Mouse (Mus musculus) forebrain, embryonic 15.5 days (tissue): ENCODE measurements around the gene Yy1. TPM values are rescaled to one million over a fixed set of nuclear protein-coding genes. Genes with fewer than 3 reads are reported as not detected.
A peak's percentile ranks its signal among the peaks of the same experiment; 100 is the strongest.

ENCODE experiments used
- ATAC-seq: fragments of 200-750 bp; cut with Nextera tagmentation; replicated peaks from 2 replicates; pipeline ENCODE4 v1.8.0; 2017; ENCODE audit warnings: mild to moderate bottlenecking, moderate TSS enrichment, moderate library complexity
- H3K27ac ChIP-seq: fragments of 300-500 bp; sonication (generic); replicated peaks from 2 replicates; pipeline ENCODE4 v1.5.1; 2015; ENCODE audit warnings: mild to moderate bottlenecking, inconsistent platforms
- H3K27me3 ChIP-seq: fragments of 300-500 bp; sonication (generic); 2 replicates; pipeline ENCODE4 v1.6.1; 2015; ENCODE audit warnings: inconsistent platforms
- H3K36me3 ChIP-seq: fragments of 300-500 bp; sonication (generic); 2 replicates; pipeline ENCODE4 v1.6.1; 2015; ENCODE audit warnings: mild to moderate bottlenecking, inconsistent platforms
- H3K4me1 ChIP-seq: fragments of 300-500 bp; sonication (generic); 2 replicates; pipeline ENCODE4 v1.6.1; 2015; ENCODE audit warnings: inconsistent platforms
- H3K4me2 ChIP-seq: fragments of 300-500 bp; sonication (generic); replicated peaks from 2 replicates; pipeline ENCODE4 v1.6.1; 2015; ENCODE audit warnings: mild to moderate bottlenecking, inconsistent platforms
- H3K4me3 ChIP-seq: fragments of 300-500 bp; sonication (generic); 2 replicates; pipeline ENCODE4 v1.5.1; 2015; ENCODE audit warnings: mild to moderate bottlenecking, inconsistent platforms
- H3K9ac ChIP-seq: fragments of 300-500 bp; sonication (generic); replicated peaks from 2 replicates; pipeline ENCODE4 v1.6.1; 2015; ENCODE audit warnings: mild to moderate bottlenecking, inconsistent platforms
- H3K9me3 ChIP-seq: fragments of 300-500 bp; sonication (generic); 2 replicates; pipeline ENCODE4 v1.6.1; 2016; ENCODE audit warnings: inconsistent platforms
- WGBS: fragments of 180-500 bp; shearing (Covaris S2); methylation state at CpG from one replicate; pipeline ENCODE4 v1.1.7; 2015; ENCODE audit warnings: mixed read lengths; 5-methylcytosine and 5-hydroxymethylcytosine counted together
- microRNA counts: library from miRNA; unstranded; fragments of <30 nt; microRNA quantifications from one replicate; lab custom pipeline; 2016
- microRNA-seq: library from miRNA; unstranded; fragments of <30 nt; microRNA quantifications from one replicate; pipeline ENCODE4, GENCODE M21; 2016
- polyA plus RNA-seq: library from polyadenylated mRNA; unstranded; fragments of >200 nt; fragmentation: Nextera tagmentation; extraction: Ambion mirVana; gene quantifications from 2 replicates; pipeline ENCODE4 v1.2.1, GENCODE M21; 2015

Gene Yy1
- polyA plus RNA-seq, 1 experiment from 2014 or later: 17.2 TPM

DNA sequence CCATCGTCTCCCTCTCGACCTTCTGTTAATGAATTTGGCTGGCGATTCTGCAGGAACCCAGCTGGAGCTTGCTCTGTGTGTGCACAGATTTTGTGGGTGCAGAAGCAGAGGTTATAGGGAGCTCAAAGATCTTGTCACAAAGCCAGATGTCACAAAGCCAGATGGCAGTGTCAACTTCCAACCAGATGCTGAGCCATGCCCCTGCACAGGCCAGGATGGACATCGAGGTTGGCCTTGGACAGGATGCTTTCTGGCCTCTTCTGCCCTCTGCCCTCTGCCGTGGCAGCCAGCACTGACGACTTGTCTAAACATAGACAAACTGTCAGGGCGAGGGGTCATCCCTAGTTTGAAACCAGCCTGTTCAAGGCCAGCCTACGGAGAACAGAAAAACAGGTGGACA is 57.4 kb downstream of the Yy1 start:
- Histone ChIP-seq H3K4me2 (no peak overlapping the region), H3K9ac (no peak overlapping the region), H3K27me3 (no peaks in the 10 kb centered on the region), H3K9me3 (no peaks in the 10 kb centered on the region), H3K36me3 (peaks cover 11% of the 10 kb centered on the region; the same call in 1 of the 2 replicates), H3K4me3 (no peak overlapping the region), H3K27ac (no peak overlapping the region), H3K4me1 (0 out of 2 replicates have a peak, but pooled peaks cover 6% of the 10 kb centered on the region)
- no peak for ATAC-seq
- WGBS: 68% methylated on average over 8 of the region's 8 CpGs

- Histone ChIP-seq H3K9ac (no peak overlapping the region), H3K36me3 (0 out of 2 replicates have a peak, but pooled peaks cover 4% of the 10 kb centered on the region), H3K4me1 (0 out of 2 replicates have a peak, but pooled peaks cover 6% of the 10 kb centered on the region), H3K27me3 (no peaks in the 10 kb centered on the region), H3K27ac (no peak overlapping the region), H3K9me3 (no peaks in the 10 kb centered on the region), H3K4me3 (no peak overlapping the region), H3K4me2 (no peak overlapping the region)
- ATAC-seq: no peak
- WGBS: 85% methylated on average over 8 of the region's 8 CpGs
These were observed 58.1 kb downstream of the Yy1 start for GRCm38 (mm10) chr12:108850886-108851285.

GRCm38 (mm10) chr12:108852822-108853221 is 60.0 kb downstream of the Yy1 start:
- no peak for ATAC-seq
- WGBS: 91% methylated on average over 8 of the region's 8 CpGs

DNA sequence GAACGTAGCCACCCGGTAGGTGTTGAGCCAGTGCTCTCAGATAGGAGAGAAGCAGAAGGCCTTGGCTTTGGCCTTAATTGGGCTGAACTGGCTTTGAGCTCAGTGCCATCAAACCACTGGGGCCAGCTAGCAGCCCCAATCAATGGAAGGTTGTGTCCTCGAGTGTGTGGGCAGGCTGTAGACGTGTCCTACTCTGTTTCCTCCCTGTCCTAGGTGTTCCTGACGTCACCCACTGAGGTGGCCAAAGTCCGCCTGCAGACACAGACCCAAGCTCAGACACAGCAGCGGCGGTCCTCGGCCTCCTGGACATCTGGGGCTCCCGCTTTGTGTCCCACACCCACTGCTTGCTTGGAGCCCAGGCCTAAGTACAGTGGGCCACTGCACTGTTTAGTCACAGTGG is 62.3 kb downstream of the Yy1 start:
- H3K27ac ChIP-seq: no peak overlapping the region

More at GRCm38 (mm10) chr12:108852822-108853221, 60.0 kb downstream of the Yy1 start:
- H3K4me3 ChIP-seq: no peak overlapping the region
- H3K4me1 ChIP-seq: 0 out of 2 replicates have a peak, but pooled peaks cover 6% of the 10 kb centered on the region
- no peaks in the 10 kb centered on the region for H3K27me3 ChIP-seq
- H3K4me2 ChIP-seq: no peak overlapping the region
- no peak overlapping the region for H3K9ac ChIP-seq
- no peaks in the 10 kb centered on the region for H3K36me3 ChIP-seq
- H3K9me3 ChIP-seq: no peaks in the 10 kb centered on the region
- no peak overlapping the region for H3K27ac ChIP-seq

DNA sequence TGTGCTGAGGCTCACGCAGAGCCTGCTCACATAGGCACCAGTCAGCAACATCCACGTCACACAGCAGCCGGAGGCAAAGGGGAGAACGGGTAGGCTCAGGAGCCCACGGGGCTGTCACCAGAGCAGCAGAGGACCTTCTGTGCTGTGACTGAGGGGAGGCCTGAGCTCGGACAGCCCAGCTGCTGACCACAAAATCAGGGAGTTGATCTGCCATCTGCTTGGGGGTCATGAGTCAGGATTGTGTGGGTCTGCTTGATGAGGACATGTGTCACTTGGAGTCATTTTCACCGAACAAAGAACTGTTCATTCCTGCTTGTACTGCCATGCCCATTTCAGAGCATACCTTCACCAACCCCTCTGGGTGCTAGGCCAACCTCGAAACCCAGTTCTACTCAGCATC is 63.4 kb downstream of the Yy1 start:
- no peak overlapping the region for H3K27ac ChIP-seq
- no peak overlapping the region for H3K9ac ChIP-seq
- peaks cover 15% of the 10 kb centered on the region for H3K36me3 ChIP-seq
- WGBS: 94% methylated on average over 8 of the region's 8 CpGs
- no peak overlapping the region for H3K4me2 ChIP-seq
- no peaks in the 10 kb centered on the region for H3K4me1 ChIP-seq
- no peak overlapping the region for H3K4me3 ChIP-seq
- no peaks in the 10 kb centered on the region for H3K9me3 ChIP-seq
- H3K27me3 ChIP-seq: no peaks in the 10 kb centered on the region
- no peak for ATAC-seq

More for the DNA sequence above, 62.3 kb downstream of the Yy1 start:
- no peak overlapping the region for H3K4me2 ChIP-seq
- H3K4me3 ChIP-seq: no peak overlapping the region
- WGBS: 91% methylated on average over 10 of the region's 10 CpGs
- H3K9ac ChIP-seq: no peak overlapping the region
- no peaks in the 10 kb centered on the region for H3K9me3 ChIP-seq
- H3K4me1 ChIP-seq: 0 out of 2 replicates have a peak, but pooled peaks cover 6% of the 10 kb centered on the region
- H3K27me3 ChIP-seq: no peaks in the 10 kb centered on the region
- H3K36me3 ChIP-seq: peaks cover 4% of the 10 kb centered on the region
- ATAC-seq: no peak

DNA sequence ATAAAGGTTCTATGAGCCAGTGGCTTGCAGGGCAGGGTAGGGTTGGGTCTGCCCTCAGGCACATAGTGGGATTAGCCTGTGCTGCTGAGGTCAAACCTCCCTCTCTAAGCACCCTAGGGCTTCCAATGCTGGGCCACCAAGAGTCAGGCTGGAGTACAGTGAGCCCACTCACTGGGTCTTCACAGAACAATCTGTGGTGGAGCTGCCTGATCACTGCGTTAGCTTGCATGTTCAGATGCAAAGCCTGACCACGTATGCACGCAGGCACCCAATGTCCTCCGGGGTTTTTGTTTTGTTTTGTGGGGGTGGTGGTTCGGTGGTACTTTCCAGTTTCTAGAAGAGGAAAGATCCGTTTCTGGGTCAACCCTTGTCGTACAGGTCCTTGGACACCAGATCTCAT is 64.3 kb downstream of the Yy1 start:
- no peak for ATAC-seq
- no peaks in the 10 kb centered on the region for H3K4me1 ChIP-seq
- H3K4me3 ChIP-seq: no peak overlapping the region
- H3K4me2 ChIP-seq: no peak overlapping the region
- H3K27ac ChIP-seq: no peak overlapping the region
- no peaks in the 10 kb centered on the region for H3K9me3 ChIP-seq
- WGBS: 90% methylated on average over 7 of the region's 7 CpGs
- H3K36me3 ChIP-seq: peaks cover 19% of the 10 kb centered on the region
- no peaks in the 10 kb centered on the region for H3K27me3 ChIP-seq
- no peak overlapping the region for H3K9ac ChIP-seq

DNA sequence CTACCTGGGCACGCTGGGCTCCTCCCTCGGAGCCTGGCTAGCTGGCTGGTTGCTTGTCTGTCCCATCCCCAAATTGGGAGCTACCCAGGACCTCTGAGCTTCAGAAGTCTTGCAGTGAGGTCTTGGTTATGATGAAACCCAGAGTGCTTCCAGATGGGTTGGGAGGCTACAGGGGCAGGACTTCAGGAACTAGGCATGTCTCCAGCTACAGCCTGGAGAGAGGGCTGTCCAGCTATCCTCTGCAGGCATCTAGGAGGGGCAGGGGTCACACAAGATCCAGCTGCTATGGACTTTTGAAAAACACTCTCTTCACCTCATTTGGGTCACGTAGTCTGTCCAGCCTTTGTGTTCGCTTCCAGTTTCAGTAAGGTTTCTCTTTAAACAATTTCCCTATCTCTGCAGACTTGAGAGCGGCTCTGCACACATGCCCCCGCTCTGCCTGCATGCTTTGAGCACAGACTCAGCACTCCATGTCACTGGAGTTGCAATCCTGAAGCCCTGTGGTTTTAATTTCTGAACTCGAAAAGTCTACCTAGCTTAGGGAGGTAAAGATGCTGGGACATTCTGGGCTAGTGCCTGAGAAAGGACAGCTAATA is 64.9 kb downstream of the Yy1 start:
- Histone ChIP-seq H3K27ac (no peak overlapping the region), H3K9me3 (no peaks in the 10 kb centered on the region), H3K9ac (no peak overlapping the region), H3K4me2 (no peak overlapping the region), H3K27me3 (no peaks in the 10 kb centered on the region), H3K36me3 (peaks cover 24% of the 10 kb centered on the region), H3K4me1 (no peaks in the 10 kb centered on the region), H3K4me3 (no peak overlapping the region)
- 93% methylated on average over 7 of the region's 7 CpGs for WGBS
- no peak for ATAC-seq

DNA sequence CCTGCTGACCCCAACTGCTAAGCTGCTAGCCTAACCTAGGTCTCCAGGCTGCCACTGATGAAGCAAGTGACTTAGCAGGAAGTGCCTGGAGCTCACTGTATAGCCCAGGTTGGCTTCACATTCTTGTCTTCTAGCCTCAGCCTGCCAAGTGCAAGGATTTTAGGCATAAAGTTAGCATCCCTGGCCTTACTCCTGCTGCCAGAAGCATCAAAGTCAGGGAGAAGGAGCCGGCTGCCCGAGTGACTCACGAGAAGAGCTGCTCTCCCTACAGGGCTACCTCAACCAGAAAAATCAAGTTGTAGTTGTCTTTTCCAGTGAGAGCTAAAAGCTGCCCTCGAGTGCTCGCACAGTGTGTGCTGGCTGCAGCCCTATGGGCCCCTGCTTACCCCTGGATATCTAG is 65.7 kb downstream of the Yy1 start:
- no peaks in the 10 kb centered on the region for H3K27me3 ChIP-seq
- 91% methylated on average over 5 of the region's 5 CpGs for WGBS
- no peaks in the 10 kb centered on the region for H3K4me1 ChIP-seq
- H3K4me2 ChIP-seq: no peak overlapping the region
- H3K27ac ChIP-seq: no peak overlapping the region
- H3K36me3 ChIP-seq: peaks cover 32% of the 10 kb centered on the region
- no peak overlapping the region for H3K9ac ChIP-seq
- H3K9me3 ChIP-seq: no peaks in the 10 kb centered on the region
- ATAC-seq: no peak
- no peak overlapping the region for H3K4me3 ChIP-seq

DNA sequence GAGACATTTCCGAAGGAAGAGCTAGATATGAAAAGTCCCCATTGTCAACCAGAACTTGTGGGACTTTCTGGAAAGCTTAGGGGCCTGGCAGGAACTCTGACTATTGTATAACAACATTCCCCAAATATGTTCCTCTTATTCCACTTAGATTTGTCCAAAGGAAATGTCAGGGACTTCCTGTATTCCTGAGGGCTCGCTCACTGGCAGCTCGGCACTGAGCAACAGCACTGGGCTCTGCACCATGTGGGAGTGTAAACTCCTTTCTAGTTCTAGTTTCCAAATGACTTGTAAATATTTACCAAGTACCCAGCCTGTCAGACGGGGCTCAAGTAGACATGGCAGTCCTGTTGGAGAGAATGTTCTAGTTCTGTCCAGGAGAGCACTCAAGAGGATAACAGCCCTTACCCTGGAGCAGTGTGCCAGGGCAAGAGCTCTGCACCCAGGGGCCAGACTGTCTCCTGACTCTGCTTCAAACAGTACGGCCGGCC is 72.3 kb downstream of the Yy1 start:
- H3K4me3 ChIP-seq: no peak overlapping the region
- H3K9me3 ChIP-seq: no peaks in the 10 kb centered on the region
- no peak for ATAC-seq
- no peak overlapping the region for H3K4me2 ChIP-seq
- H3K36me3 ChIP-seq: peaks cover 89% of the 10 kb centered on the region
- WGBS: 89% methylated on average over 6 of the region's 6 CpGs
- no peak overlapping the region for H3K27ac ChIP-seq
- no peaks in the 10 kb centered on the region for H3K4me1 ChIP-seq
- no peaks in the 10 kb centered on the region for H3K27me3 ChIP-seq
- no peak overlapping the region for H3K9ac ChIP-seq

DNA sequence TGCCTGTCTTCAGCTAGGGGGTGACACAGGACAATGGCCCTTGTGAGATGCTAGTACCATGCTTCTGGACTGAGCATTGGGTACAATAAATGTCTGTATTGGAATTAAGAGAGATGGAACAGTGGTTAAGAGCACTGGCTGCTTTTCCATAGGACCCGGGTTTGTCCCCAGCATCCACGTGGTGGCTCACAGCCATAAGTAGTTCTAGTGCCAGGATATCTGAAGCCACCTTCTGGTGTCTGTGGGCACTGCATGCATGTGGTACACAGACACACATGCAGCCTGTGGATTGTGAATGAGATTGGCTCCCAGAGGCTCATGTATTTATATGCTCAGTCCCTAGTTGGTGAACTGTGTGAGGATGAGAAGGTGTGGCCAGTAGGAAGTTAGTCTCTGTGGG is 76.8 kb downstream of the Yy1 start:
- Histone ChIP-seq H3K36me3 (peaks cover 80% of the 10 kb centered on the region), H3K4me2 (no peak overlapping the region), H3K4me1 (no peaks in the 10 kb centered on the region), H3K9ac (no peak overlapping the region), H3K27me3 (no peaks in the 10 kb centered on the region), H3K4me3 (no peak overlapping the region), H3K27ac (no peak overlapping the region), H3K9me3 (no peaks in the 10 kb centered on the region)
- no peak for ATAC-seq
- WGBS: 84% methylated on average over 2 of the region's 2 CpGs

MicroRNA genes within 50 kb of the gene (microRNA counts, 519-probe panel; counts per million panel counts)
- microRNA mmu-miR-345-3p (lab: Ali Mortazavi, UCI): not detected
- microRNA mmu-miR-345-5p (lab: Ali Mortazavi, UCI): 2,730 counts per million, percentile 64 among the panel's probes with 10 or more counts

Small RNA genes lying within 50 kb of the gene (microRNA-seq; reads per million reads assigned to microRNA genes)
- gene Mir345: 154 reads per million, percentile 59 among the genes with 10 or more reads in this experiment

Other genes starting within 250 kb of the Yy1 start
- gene Evl, start 238.3 kb upstream of the Yy1 start, polyA plus RNA-seq: 206 and 213 TPM in 2 replicates
- gene Degs2, start 90.7 kb upstream of the Yy1 start, polyA plus RNA-seq: 2.0 and 3.7 TPM in 2 replicates
- gene Slc25a29, start 42.9 kb downstream of the Yy1 start, polyA plus RNA-seq: 29.2 and 29.7 TPM in 2 replicates
- 14.4 and 14.7 TPM in 2 replicates for gene Slc25a47, start 43.1 kb downstream of the Yy1 start, polyA plus RNA-seq
- gene Wdr25, start 100.7 kb downstream of the Yy1 start, polyA plus RNA-seq: 6.4 and 9.5 TPM in 2 replicates
- gene Wars, start 101.2 kb downstream of the Yy1 start, polyA plus RNA-seq: 104 and 107 TPM in 2 replicates